Mouse (Mus musculus): Measurements from ENCODE around the gene Ncmap.

Ncmap gene

DNA sequence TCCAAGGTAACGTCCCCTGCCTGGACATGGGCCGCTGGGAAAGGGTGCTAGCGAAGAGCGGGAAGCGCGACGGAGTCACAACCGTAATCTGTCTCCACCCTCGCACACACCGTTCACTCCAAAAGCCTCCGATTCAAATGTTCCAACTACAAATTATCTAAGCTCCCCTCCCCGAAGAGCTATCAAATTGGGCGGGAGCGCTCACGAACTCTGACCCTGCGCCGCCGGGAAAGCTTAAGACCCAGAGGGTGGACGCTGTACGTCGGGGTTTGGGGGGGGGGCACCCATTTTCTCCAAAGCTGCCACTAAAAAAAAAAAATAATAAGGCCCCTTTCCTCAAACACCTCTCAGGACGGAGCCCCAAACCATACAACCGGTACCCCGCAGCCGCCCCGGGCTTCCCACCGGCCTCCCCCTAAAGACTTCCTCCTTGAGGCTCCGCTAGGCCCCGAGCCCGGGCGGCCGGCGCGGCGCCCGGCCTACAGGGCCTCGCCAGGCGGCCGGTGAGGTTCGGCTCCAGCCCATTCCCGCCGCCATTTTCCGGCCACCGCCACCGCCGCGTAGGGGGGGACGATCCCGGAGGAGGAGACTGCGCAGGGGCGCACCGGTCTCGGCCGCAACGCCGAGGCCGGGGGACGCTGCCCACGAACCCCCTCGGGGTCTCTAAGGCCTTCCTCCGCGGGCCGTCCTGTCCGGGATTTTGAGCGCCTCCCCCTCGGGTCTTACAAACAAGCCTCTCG is 45.5 kb downstream of the Ncmap start:
- DNase-seq (ENCODE audit: low spot score) = no peak

- no peak for DNase-seq (ENCODE audit: low spot score)
Measured at GRCm38 (mm10) chr4:135337376-135337942, 60.6 kb downstream of the Ncmap start.

- DNase-seq (ENCODE audit: low spot score) = no peak
Measured at GRCm38 (mm10) chr4:135336023-135336357, 62.0 kb downstream of the Ncmap start.

DNA sequence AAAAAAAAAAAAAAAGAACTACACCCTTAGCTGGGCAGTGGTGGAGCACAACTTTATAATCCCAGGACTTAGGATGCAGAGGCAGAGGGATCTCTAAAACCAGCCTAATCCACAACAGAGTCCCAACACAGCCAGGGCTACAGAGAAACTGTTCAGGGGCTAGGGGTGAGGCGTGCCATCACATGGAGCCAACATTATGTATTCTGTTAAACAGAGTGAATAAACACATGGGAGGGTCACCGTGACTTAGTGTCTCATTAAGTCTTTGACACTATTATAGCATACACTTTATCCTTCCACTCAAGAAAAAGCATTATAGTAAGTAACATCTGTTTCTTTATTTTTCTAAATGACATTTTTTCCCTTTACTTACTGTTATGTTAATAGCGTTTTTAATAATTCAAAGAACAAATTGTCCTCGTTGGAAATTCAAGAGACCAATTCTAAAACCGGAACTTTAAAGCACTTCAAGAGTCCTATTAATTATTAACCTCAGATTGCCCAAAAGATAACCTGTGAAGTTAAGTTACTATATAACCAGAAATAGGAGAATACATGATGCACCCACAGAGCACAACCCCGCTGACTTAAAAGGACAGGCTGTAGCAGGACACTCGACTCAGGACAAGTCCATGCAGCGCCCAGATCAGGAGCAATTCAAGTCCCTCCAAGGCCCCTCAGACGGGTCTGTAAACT is 62.6 kb downstream of the Ncmap start:
- no peak for DNase-seq (ENCODE audit: low spot score)

GRCm38 (mm10) chr4:135326469-135326868 is 71.6 kb downstream of the Ncmap start:
- DNase-seq (ENCODE audit: low spot score) = no peak

DNA sequence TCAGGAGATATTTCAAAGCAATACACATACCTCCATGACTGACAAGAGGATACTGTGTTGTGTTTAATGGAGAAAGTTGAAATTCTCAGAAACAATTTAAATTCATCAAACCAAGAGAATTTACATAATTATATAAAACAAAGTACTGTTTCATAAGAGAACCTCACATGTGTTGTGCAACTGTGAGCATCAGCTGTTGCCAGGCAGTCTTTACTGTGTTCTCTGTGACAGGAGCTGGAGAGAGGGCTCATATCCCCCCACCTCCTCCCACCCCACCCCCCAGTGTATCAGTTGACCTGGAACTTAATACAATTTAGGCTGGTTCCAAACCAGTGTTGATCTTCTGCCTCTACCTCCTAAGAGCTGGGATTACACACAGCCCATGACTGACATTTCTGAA is 72.0 kb downstream of the Ncmap start:
- DNase-seq (ENCODE audit: low spot score) = no peak

- no peak for DNase-seq (ENCODE audit: low spot score)
Measured at GRCm38 (mm10) chr4:135323021-135323420, 75.0 kb downstream of the Ncmap start.
